Mouse (Mus musculus): ENCODE results near the gene Tomm20.
"Not testable (repeated sequence)": the region's sequence is repeated elsewhere in the genome, so short reads cannot be mapped to it uniquely, and the experiment has no call there.

Gene Tomm20

GRCm38 (mm10) chr8:126884202-126884926, 61.3 kb downstream of the Tomm20 start:
- peak; percentile 86 for DNase-seq (ENCODE audit: low read depth, low spot score)

DNA sequence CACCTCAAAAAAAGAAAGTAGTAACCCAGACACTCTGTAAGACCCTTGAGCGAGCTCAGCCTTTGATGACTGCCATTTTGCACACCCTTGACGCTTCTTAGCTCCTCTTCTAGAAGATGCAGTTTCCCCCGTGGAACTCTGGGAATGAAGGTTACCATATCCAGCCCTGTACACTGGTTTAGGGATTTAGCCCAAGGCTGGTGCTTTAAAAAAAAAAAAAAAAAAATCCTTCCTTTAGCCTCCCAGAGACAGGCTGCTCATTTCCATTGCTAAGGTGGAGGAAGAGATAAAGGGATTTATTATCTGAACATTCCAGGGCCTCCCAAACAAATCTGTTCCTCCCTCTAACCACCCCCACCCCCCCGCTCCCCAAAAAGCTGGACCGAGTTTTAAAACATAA, 61.9 kb downstream of the Tomm20 start:
- no peak for DNase-seq (ENCODE audit: low read depth, low spot score)

DNA sequence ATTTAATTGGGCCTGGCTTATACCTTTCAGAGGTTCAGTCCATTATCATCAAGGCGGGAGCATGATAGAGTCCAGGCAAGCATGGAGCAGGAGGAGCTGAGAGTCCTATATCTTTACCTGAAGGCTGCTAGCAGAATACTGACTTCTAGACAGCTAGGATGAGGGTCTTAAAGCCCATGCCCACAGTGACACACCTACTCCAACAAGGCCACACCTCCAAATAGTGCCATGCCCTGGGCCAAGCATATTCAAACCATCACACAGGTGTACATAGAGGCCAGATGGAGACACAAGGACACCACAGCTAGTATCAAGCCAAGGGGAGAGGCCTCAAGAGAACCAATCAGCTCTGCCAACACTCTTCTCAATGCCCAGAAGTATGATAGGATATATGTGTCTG, 63.1 kb downstream of the Tomm20 start:
- DNase-seq (ENCODE audit: low read depth, low spot score), result not testable (repeated sequence)

DNA sequence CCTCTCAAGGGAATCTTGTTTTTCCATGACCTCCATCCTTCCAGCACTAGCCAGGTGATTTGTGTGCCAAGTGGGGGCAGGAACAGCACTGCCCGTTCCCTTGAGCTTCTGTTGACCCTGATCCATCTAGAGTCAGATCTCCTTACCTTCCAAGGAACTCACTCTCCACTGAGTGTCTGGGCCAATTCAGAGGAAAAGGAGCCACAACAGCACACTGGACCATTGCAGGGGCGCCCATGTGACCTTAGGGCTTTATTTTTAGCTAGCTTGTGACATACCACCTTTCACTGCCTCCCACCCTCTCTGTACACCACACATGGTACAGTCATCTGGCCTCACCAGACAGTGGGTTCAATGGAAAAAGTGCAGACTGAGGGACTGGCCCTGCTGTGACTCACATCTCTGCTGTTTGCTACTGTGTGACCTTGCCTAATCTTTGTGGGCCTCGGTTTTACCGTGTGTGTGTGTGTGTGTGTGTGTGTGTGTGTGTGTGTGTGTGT, 64.0 kb downstream of the Tomm20 start:
- DNase-seq (ENCODE audit: low read depth, low spot score), result peak; percentile 74
